Mouse (Mus musculus) heart, embryonic 16.5 days (tissue): ENCODE data around the gene Gm47955. TPM values are rescaled to one million over a fixed set of nuclear protein-coding genes. Genes with fewer than 3 reads are reported as not detected.
"Not testable (repeated sequence)": the region's sequence is repeated elsewhere in the genome, so short reads cannot be mapped to it uniquely, and the experiment has no call there.

Experiments used
- ATAC-seq: fragments of 200-750 bp; cut with Nextera tagmentation; replicated peaks from 2 replicates; pipeline ENCODE4 v1.8.0; 2017; ENCODE audit warnings: moderate number of reproducible peaks; ENCODE audit not compliant: insufficient read depth, low FRiP score; ENCODE audit errors: extremely low read depth
- H3K27ac ChIP-seq: fragments of 300-500 bp; sonication (generic); 2 replicates; pipeline ENCODE4 v1.5.1; 2014; ENCODE audit warnings: mild to moderate bottlenecking, low read length, control low read depth, moderate library complexity
- H3K27me3 ChIP-seq: fragments of 300-500 bp; sonication (generic); 2 replicates; pipeline ENCODE4 v1.6.1; 2014; ENCODE audit warnings: low read length, mixed read lengths; ENCODE audit not compliant: control insufficient read depth, insufficient read depth
- H3K36me3 ChIP-seq: fragments of 300-500 bp; sonication (generic); 2 replicates; pipeline ENCODE4 v1.6.1; 2014; ENCODE audit not compliant: control insufficient read depth, insufficient read depth
- H3K4me1 ChIP-seq: fragments of 300-500 bp; sonication (generic); 2 replicates; pipeline ENCODE4 v1.6.1; 2014; ENCODE audit warnings: low read length, mixed read lengths; ENCODE audit not compliant: control insufficient read depth, insufficient read depth
- H3K4me2 ChIP-seq: fragments of 300-500 bp; sonication (generic); 2 replicates; pipeline ENCODE4 v1.6.1; 2014; ENCODE audit warnings: low read depth, mild to moderate bottlenecking, control low read depth, low read length
- H3K4me3 ChIP-seq: fragments of 300-500 bp; sonication (generic); 2 replicates; pipeline ENCODE4 v1.5.1; 2014; ENCODE audit warnings: mild to moderate bottlenecking, control low read depth, low read length
- H3K9ac ChIP-seq: fragments of 300-500 bp; sonication (generic); 2 replicates; pipeline ENCODE4 v1.6.1; 2014; ENCODE audit warnings: low read length, control low read depth
- H3K9me3 ChIP-seq: fragments of 300-500 bp; sonication (generic); replicated peaks from 2 replicates; pipeline ENCODE4 v1.6.1; 2016; ENCODE audit warnings: low read length; ENCODE audit not compliant: control insufficient read depth
- WGBS: fragments of 180-500 bp; shearing (Covaris S2); extraction: QIAGEN DNeasy Blood & Tissue Kit; methylation state at CpG from one replicate; pipeline ENCODE4 v1.1.7; 2014; 5-methylcytosine and 5-hydroxymethylcytosine counted together
- polyA plus RNA-seq: library from polyadenylated mRNA; unstranded; fragments of >200 nt; fragmentation: Nextera tagmentation; extraction: Ambion mirVana; gene quantifications from 2 replicates; pipeline ENCODE4 v1.2.1, GENCODE M21; 2015

Gene Gm47955
- polyA plus RNA-seq, 1 experiment from 2014 or later: not detected

DNA sequence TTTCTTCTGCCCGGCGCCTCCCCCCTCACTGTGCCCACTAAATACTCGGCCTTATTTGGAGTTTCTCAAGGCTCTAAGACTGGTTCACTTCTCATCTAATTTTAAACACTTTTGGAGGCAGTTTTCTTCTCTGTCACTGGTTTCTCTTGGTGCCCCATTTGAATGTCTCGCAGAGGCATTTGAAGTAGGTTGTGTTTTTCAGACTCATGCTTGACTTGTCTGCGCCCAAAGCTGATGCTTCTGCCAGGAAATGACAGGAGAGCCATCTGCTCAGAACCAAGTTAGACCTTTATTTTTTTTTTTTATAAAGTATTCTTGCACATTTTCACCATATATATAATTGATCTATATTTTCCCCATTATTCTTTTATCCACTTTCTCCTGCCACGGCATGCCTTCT is 26.7 kb downstream of the Gm47955 start:
- peaks cover 6% of the 10 kb centered on the region for H3K9me3 ChIP-seq
- H3K4me3 ChIP-seq: no peak overlapping the region
- no peaks in the 10 kb centered on the region for H3K36me3 ChIP-seq
- H3K4me2 ChIP-seq: no peak overlapping the region
- 83% methylated on average over 6 of the region's 6 CpGs for WGBS
- no peaks in the 10 kb centered on the region for H3K4me1 ChIP-seq
- H3K27me3 ChIP-seq: no peaks in the 10 kb centered on the region
- H3K27ac ChIP-seq: no peak overlapping the region
- no peak overlapping the region for H3K9ac ChIP-seq
- no peak for ATAC-seq

DNA sequence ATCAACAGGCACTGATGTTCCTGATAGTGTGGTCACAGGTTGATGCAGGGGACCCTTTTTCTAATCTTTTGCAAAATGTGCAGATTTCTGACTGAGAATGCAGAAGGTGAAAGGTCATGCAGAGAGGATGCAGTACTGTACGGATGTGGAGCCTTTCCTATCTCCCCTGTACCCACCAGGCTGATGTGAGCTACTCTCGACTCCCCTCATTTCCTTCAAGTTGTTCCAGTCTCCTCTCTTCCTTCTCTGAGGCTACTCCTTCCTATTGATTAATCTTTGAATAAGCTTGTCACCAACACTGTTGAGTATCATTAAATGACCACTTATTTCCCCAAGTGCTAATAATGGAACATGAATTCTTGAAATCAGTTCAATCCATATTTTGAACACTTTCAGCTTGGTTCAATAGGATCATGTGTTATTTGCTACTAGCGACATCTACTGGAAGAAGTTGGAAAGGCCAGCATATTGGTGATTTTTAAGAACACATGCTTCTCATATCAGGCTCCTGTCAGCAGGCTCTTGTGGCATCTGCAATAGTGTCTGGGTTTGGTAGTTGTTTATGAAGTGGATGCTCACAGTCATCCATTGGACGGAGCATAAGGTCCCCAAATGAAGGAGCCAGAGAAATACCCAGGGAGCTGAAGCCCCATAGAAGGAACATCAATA is 27.6 kb downstream of the Gm47955 start:
- Histone ChIP-seq H3K27ac (no peak overlapping the region), H3K27me3 (no peaks in the 10 kb centered on the region), H3K9ac (no peak overlapping the region), H3K4me2 (no peak overlapping the region), H3K9me3 (peaks cover 6% of the 10 kb centered on the region), H3K4me3 (no peak overlapping the region), H3K4me1 (no peaks in the 10 kb centered on the region), H3K36me3 (no peaks in the 10 kb centered on the region)
- ATAC-seq: peak; percentile 41; the same call in 1 of the 2 replicates
- 22% methylated on average over 4 of the region's 4 CpGs for WGBS

DNA sequence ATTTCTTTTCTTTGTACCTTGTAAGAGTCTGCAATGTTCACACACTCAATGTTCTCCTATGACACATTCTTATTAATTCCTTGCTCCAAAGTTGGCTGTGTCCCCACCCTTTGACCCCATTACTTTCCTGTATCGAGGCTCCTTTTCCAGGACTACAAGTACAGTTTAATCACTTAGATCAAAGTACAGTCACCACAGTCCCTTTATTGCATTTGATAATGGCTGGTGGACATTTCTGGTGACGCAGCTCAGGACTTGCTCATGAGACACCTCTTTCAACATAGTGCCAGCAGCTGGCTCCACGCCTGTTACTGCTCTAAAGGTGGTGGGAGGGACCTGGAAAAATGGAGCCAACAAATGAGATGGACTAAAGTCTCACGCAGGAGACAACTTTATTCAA is 31.0 kb downstream of the Gm47955 start:
- H3K9ac ChIP-seq: no peak overlapping the region
- no peaks in the 10 kb centered on the region for H3K36me3 ChIP-seq
- 50% methylated on average over 4 of the region's 4 CpGs for WGBS
- no peak overlapping the region for H3K4me2 ChIP-seq
- H3K4me1 ChIP-seq: no peaks in the 10 kb centered on the region
- H3K4me3 ChIP-seq: no peak overlapping the region
- H3K9me3 ChIP-seq: no peaks in the 10 kb centered on the region
- H3K27me3 ChIP-seq: no peaks in the 10 kb centered on the region
- no peak overlapping the region for H3K27ac ChIP-seq
- ATAC-seq: no peak

DNA sequence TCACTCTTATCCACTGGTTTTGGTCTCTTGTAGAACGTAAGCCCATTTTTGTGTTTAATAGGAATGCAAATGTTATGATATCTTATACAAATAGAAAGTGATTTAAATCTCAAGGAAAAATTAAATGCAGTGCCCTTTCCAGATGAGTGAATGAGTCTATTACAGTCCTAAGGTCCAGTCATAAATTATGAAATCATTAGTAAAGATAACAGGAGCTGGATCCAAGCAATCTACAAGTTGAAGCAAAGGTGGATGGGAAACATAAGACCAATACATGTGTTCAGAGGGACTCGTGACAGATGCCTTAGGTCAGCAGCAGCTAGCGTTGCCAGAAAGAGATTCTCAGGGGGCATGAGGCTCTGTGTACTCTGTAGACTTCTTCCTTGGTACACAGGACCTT is 31.5 kb downstream of the Gm47955 start:
- H3K9me3 ChIP-seq: no peaks in the 10 kb centered on the region
- ATAC-seq: no peak
- H3K27ac ChIP-seq: no peak overlapping the region
- no peak overlapping the region for H3K4me2 ChIP-seq
- no peak overlapping the region for H3K4me3 ChIP-seq
- no peaks in the 10 kb centered on the region for H3K36me3 ChIP-seq
- WGBS: 85% methylated on average over 3 of the region's 3 CpGs
- no peaks in the 10 kb centered on the region for H3K4me1 ChIP-seq
- no peak overlapping the region for H3K9ac ChIP-seq
- no peaks in the 10 kb centered on the region for H3K27me3 ChIP-seq

DNA sequence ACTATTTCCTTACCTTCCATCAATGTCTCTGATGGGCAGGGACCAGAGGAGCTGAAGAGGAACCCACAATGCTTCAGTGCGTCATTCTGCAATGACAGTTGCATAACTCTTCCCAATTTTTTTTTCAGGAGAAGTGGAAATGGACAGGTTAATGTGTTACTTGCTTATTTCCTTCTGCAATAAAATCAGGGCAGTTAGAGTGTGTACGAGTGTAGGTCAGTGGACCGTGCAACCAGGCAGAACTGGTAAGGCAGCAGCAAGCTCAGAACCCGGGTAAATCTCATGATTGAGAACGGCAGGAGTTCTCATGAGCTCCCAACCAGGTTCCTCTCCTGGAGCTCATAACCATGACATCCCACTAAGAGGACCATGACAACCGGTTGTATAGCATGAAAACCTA is 32.0 kb downstream of the Gm47955 start:
- Histone ChIP-seq H3K36me3 (no peaks in the 10 kb centered on the region), H3K27me3 (no peaks in the 10 kb centered on the region), H3K4me3 (no peak overlapping the region), H3K9me3 (no peaks in the 10 kb centered on the region), H3K27ac (no peak overlapping the region), H3K4me1 (no peaks in the 10 kb centered on the region), H3K9ac (no peak overlapping the region), H3K4me2 (no peak overlapping the region)
- WGBS: 89% methylated on average over 6 of the region's 6 CpGs
- ATAC-seq: no peak

DNA sequence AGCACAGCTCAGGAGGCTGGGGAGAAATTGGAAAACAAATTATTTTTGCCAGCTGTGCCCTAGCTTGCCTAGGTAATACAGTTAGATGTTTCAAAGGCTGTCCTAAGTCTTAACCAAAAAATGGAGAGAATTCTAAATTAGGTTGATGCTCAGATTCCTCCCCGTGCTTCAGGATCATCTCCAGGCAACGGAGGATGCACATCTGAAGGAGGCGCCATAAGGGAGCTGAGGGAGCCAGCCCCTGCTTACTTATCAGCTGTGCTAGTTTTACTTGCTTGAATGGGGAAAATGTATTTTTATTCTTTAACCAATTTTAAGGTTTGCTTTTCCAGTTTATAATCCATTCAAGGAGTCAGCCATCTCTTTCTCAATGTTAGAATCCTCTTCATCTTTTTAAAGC is 33.9 kb downstream of the Gm47955 start:
- Histone ChIP-seq H3K27ac (no peak overlapping the region), H3K9me3 (no peaks in the 10 kb centered on the region), H3K4me1 (no peaks in the 10 kb centered on the region), H3K27me3 (no peaks in the 10 kb centered on the region), H3K4me2 (no peak overlapping the region), H3K9ac (no peak overlapping the region), H3K36me3 (no peaks in the 10 kb centered on the region), H3K4me3 (no peak overlapping the region)
- 73% methylated on average over 3 of the region's 3 CpGs for WGBS
- ATAC-seq: no peak

DNA sequence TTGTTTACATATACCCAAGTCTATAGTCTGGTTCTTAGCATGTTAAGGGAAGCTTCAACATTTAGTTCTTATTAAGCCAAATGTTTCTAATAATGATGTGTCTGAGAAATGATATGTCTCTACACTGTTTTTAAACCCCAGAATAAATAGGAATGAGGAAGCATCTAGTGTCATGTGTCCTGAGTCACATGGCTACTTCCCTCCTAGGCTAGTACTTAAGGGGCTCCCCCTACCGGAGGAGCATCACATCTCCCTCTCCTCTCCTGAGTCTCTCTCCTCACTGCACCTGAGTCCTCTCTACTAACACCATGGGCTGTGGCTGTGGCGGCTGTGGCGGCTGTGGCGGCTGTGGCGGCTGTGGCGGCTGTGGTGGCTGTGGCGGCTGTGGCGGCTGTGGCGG is 40.2 kb downstream of the Gm47955 start, which contains the start of gene Gm47959:
Gm47959 (plus strand) TSS at position 243 of the 400 bp plus-strand sequence.
- not testable (repeated sequence) for H3K9me3 ChIP-seq, H3K4me1 ChIP-seq, H3K27ac ChIP-seq, H3K4me2 ChIP-seq, H3K4me3 ChIP-seq, ATAC-seq, H3K36me3 ChIP-seq, H3K27me3 ChIP-seq, H3K9ac ChIP-seq
- 95% methylated on average over 3 of the region's 9 CpGs for WGBS

DNA sequence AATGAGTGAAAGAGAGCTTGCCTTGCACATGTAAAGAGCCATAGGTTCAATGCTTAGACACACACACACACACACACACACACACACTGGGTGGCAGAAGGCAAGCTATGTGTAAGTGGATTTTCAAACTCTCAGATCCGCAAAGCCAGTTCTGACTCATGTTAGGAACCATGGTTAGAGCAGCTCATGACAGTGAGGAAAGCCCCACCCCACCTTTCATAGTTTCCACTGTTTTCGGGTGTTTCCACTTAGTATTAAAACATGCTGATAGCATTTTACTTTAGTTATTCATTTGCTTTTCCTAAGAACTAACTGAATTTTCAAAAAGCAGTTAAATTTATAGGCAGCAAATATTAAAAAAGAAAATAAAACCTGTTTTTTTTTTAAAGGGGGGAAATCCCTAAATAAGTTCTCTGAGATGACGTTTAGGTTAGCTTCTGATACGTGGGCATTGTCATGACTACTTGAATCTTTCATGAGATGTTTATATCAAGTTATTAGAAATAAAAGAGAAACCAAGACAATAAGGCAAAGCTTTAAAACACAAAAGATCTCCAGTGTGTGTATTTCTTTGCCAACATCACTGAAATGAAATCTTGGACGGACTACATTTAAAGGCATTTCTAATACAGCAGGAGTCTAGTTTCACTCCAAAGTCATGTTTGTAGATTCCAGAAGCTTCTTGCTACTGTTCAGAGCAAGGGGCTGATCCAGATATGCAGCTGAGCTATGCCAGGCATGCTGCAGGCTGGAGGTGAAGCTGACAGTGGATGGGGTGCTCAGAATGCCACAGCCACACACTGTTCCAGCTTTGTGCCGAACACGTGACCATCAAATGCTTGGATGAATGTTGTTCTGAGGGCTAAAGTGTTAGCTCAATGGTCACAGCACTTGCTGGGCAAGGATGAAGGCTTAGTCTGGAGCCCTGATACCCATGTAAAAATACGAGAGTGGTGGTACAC is 46.4 kb downstream of the Gm47955 start:
- WGBS: 52% methylated on average over 8 of the region's 8 CpGs
- peak; percentile 87 for ATAC-seq
- no peaks in the 10 kb centered on the region for H3K36me3 ChIP-seq
- H3K27me3 ChIP-seq: no peaks in the 10 kb centered on the region
- H3K4me3 ChIP-seq: no peak overlapping the region
- peaks cover 11% of the 10 kb centered on the region; the same call in 1 of the 2 replicates for H3K4me1 ChIP-seq
- H3K9me3 ChIP-seq: 0 out of 2 replicates have a peak, but pooled peaks cover 3% of the 10 kb centered on the region
- no peak overlapping the region for H3K9ac ChIP-seq
- no peak overlapping the region for H3K4me2 ChIP-seq
- peak overlapping the region; percentile 32; the same call in 1 of the 2 replicates for H3K27ac ChIP-seq

DNA sequence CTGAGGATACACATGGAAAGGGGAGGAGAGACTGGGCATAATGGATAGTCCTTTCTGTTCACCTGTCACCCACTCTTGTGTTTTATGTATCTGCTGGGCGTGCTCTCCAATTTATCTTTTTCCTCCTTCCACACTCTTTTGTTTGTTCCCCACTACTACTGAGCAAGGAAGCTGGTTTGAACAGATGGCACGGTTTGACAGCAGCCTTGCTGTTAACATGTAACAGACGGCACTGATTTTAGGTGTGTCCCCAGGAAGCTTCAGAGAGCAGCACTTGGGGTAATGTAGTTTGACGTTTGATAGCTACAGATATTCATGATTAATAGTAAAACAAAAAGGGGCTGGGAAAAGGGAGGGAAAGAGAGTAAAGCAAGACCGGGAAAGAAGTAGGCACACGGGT is 47.4 kb downstream of the Gm47955 start:
- Histone ChIP-seq H3K4me1 (peaks cover 11% of the 10 kb centered on the region; the same call in 1 of the 2 replicates), H3K36me3 (no peaks in the 10 kb centered on the region), H3K27ac (no peak overlapping the region), H3K27me3 (no peaks in the 10 kb centered on the region), H3K9me3 (0 out of 2 replicates have a peak, but pooled peaks cover 3% of the 10 kb centered on the region), H3K4me3 (no peak overlapping the region), H3K4me2 (no peak overlapping the region), H3K9ac (no peak overlapping the region)
- ATAC-seq: no peak
- WGBS: 59% methylated on average over 6 of the region's 6 CpGs
